Mouse (Mus musculus): Measurements from ENCODE around the gene Calm5. TPM values are rescaled to one million over a fixed set of nuclear protein-coding genes. Genes with fewer than 3 reads are reported as not detected.

Gene Calm5
- polyA plus RNA-seq, 1 experiment from 2014 or later: not detected

GRCm38 (mm10) chr13:3876448-3876847 is 22.5 kb downstream of the Calm5 start:
- Histone ChIP-seq H3K4me3 (no peak overlapping the region), H3K36me3 (peaks cover 16% of the 10 kb centered on the region), H3K4me1 (peaks cover 10% of the 10 kb centered on the region), H3K9me3 (replicated peaks) (no peaks in the 10 kb centered on the region), H3K27me3 (ENCODE audit: low read depth, poor library complexity, severe bottlenecking) (no peaks in the 10 kb centered on the region), H3K27ac (replicated peaks) (no peak overlapping the region)
- no peak for DNase-seq (ENCODE audit: low spot score)
- WGBS: 93% methylated on average over 6 of the region's 6 CpGs

GRCm38 (mm10) chr13:3877185-3877584 is 23.2 kb downstream of the Calm5 start:
- no peak overlapping the region for H3K4me3 ChIP-seq

GRCm38 (mm10) chr13:3877679-3878220 is 23.8 kb downstream of the Calm5 start:
- peaks cover 10% of the 10 kb centered on the region for H3K4me1 ChIP-seq
- peaks cover 28% of the 10 kb centered on the region for H3K36me3 ChIP-seq
- WGBS: 50% methylated on average over 4 of the region's 4 CpGs
- H3K27me3 ChIP-seq (ENCODE audit: low read depth, poor library complexity, severe bottlenecking): no peaks in the 10 kb centered on the region
- DNase-seq (ENCODE audit: low spot score): no peak
- no peaks in the 10 kb centered on the region for H3K9me3 ChIP-seq (replicated peaks)
- no peak overlapping the region for H3K4me3 ChIP-seq
- 0 out of 2 replicates have a peak overlapping the region, but pooled peaks have one; percentile 38 for H3K27ac ChIP-seq (replicated peaks)

More at GRCm38 (mm10) chr13:3877185-3877584, 23.2 kb downstream of the Calm5 start:
- Histone ChIP-seq H3K36me3 (peaks cover 23% of the 10 kb centered on the region), H3K27ac (replicated peaks) (peak overlapping the region; percentile 38; the same call in 1 of the 2 replicates), H3K4me1 (peaks cover 10% of the 10 kb centered on the region), H3K9me3 (replicated peaks) (no peaks in the 10 kb centered on the region), H3K27me3 (ENCODE audit: low read depth, poor library complexity, severe bottlenecking) (no peaks in the 10 kb centered on the region)
- no peak for DNase-seq (ENCODE audit: low spot score)
- WGBS: 85% methylated on average over 6 of the region's 6 CpGs

- 95% methylated on average over 7 of the region's 7 CpGs for WGBS
- Histone ChIP-seq H3K9me3 (replicated peaks) (no peaks in the 10 kb centered on the region), H3K27ac (replicated peaks) (no peak overlapping the region), H3K36me3 (peaks cover 68% of the 10 kb centered on the region), H3K4me1 (peaks cover 4% of the 10 kb centered on the region), H3K4me3 (no peak overlapping the region), H3K27me3 (ENCODE audit: low read depth, poor library complexity, severe bottlenecking) (no peaks in the 10 kb centered on the region)
- no peak for DNase-seq (ENCODE audit: low spot score)
Measured at GRCm38 (mm10) chr13:3886663-3887062, 32.7 kb downstream of the Calm5 start.

- H3K27me3 ChIP-seq (ENCODE audit: low read depth, poor library complexity, severe bottlenecking): no peaks in the 10 kb centered on the region
- 93% methylated on average over 3 of the region's 3 CpGs for WGBS
Measured at GRCm38 (mm10) chr13:3889111-3889510, 35.1 kb downstream of the Calm5 start.

GRCm38 (mm10) chr13:3890061-3890460 is 36.1 kb downstream of the Calm5 start:
- peaks cover 38% of the 10 kb centered on the region for H3K36me3 ChIP-seq
- no peak for DNase-seq (ENCODE audit: low spot score)
- H3K27me3 ChIP-seq (ENCODE audit: low read depth, poor library complexity, severe bottlenecking): no peaks in the 10 kb centered on the region
- no peak overlapping the region for H3K4me3 ChIP-seq
- 82% methylated on average over 8 of the region's 8 CpGs for WGBS
- H3K4me1 ChIP-seq: peaks cover 22% of the 10 kb centered on the region
- no peak overlapping the region for H3K27ac ChIP-seq (replicated peaks)
- H3K9me3 ChIP-seq (replicated peaks): no peaks in the 10 kb centered on the region

More at GRCm38 (mm10) chr13:3889111-3889510, 35.1 kb downstream of the Calm5 start:
- no peak overlapping the region for H3K27ac ChIP-seq (replicated peaks)
- H3K4me1 ChIP-seq: peaks cover 22% of the 10 kb centered on the region
- peaks cover 48% of the 10 kb centered on the region for H3K36me3 ChIP-seq
- DNase-seq (ENCODE audit: low spot score): no peak
- H3K9me3 ChIP-seq (replicated peaks): no peaks in the 10 kb centered on the region
- H3K4me3 ChIP-seq: no peak overlapping the region

GRCm38 (mm10) chr13:3891479-3892087 is 37.6 kb downstream of the Calm5 start:
- Histone ChIP-seq H3K36me3 (peaks cover 30% of the 10 kb centered on the region), H3K27me3 (ENCODE audit: low read depth, poor library complexity, severe bottlenecking) (no peaks in the 10 kb centered on the region), H3K27ac (replicated peaks) (no peak overlapping the region), H3K4me3 (peak overlapping the region; percentile 64), H3K4me1 (peaks cover 22% of the 10 kb centered on the region), H3K9me3 (replicated peaks) (no peaks in the 10 kb centered on the region)
- DNase-seq (ENCODE audit: low spot score): no peak
- 64% methylated on average over 8 of the region's 8 CpGs for WGBS

GRCm38 (mm10) chr13:3892601-3893000 is 38.6 kb downstream of the Calm5 start:
- 24% methylated on average over 7 of the region's 7 CpGs for WGBS
- Histone ChIP-seq H3K27ac (replicated peaks) (peak overlapping the region; percentile 84; the same call in 1 of the 2 replicates), H3K9me3 (replicated peaks) (no peaks in the 10 kb centered on the region)

GRCm38 (mm10) chr13:3893126-3893734 is 39.3 kb downstream of the Calm5 start:
- WGBS: under 1% methylated on average over 35 of the region's 35 CpGs
- H3K4me1 ChIP-seq: peaks cover 22% of the 10 kb centered on the region
- no peaks in the 10 kb centered on the region for H3K9me3 ChIP-seq (replicated peaks)
- DNase-seq (ENCODE audit: low spot score): peak; percentile 91
- peak overlapping the region; percentile 84 for H3K27ac ChIP-seq (replicated peaks)
- H3K4me3 ChIP-seq: peak overlapping the region; percentile 64
- peaks cover 16% of the 10 kb centered on the region for H3K36me3 ChIP-seq
- H3K27me3 ChIP-seq (ENCODE audit: low read depth, poor library complexity, severe bottlenecking): no peaks in the 10 kb centered on the region

More at GRCm38 (mm10) chr13:3892601-3893000, 38.6 kb downstream of the Calm5 start:
- Histone ChIP-seq H3K36me3 (peaks cover 20% of the 10 kb centered on the region), H3K27me3 (ENCODE audit: low read depth, poor library complexity, severe bottlenecking) (no peaks in the 10 kb centered on the region), H3K4me3 (peak overlapping the region; percentile 64), H3K4me1 (peaks cover 22% of the 10 kb centered on the region)
- no peak for DNase-seq (ENCODE audit: low spot score)

GRCm38 (mm10) chr13:3894549-3894948 is 40.6 kb downstream of the Calm5 start:
- DNase-seq (ENCODE audit: low spot score): no peak
- Histone ChIP-seq H3K9me3 (replicated peaks) (no peaks in the 10 kb centered on the region), H3K4me1 (peaks cover 22% of the 10 kb centered on the region), H3K27me3 (ENCODE audit: low read depth, poor library complexity, severe bottlenecking) (no peaks in the 10 kb centered on the region), H3K4me3 (no peak overlapping the region), H3K27ac (replicated peaks) (no peak overlapping the region), H3K36me3 (peaks cover 23% of the 10 kb centered on the region)
- 79% methylated on average over 8 of the region's 8 CpGs for whole genome bisulfite sequencing

- no peaks in the 10 kb centered on the region for H3K27me3 ChIP-seq (ENCODE audit: low read depth, poor library complexity, severe bottlenecking)
- H3K27ac ChIP-seq (replicated peaks): no peak overlapping the region
- no peak overlapping the region for H3K4me3 ChIP-seq
- no peak for DNase-seq (ENCODE audit: low spot score)
- no peaks in the 10 kb centered on the region for H3K9me3 ChIP-seq (replicated peaks)
- 89% methylated on average over 8 of the region's 8 CpGs for WGBS
- H3K36me3 ChIP-seq: peaks cover 27% of the 10 kb centered on the region
- H3K4me1 ChIP-seq: peaks cover 22% of the 10 kb centered on the region
Measured at GRCm38 (mm10) chr13:3895397-3895980, 41.5 kb downstream of the Calm5 start.

- DNase-seq (ENCODE audit: low spot score): no peak
- 93% methylated on average over 6 of the region's 6 CpGs for WGBS
- Histone ChIP-seq H3K4me3 (no peak overlapping the region), H3K27me3 (ENCODE audit: low read depth, poor library complexity, severe bottlenecking) (no peaks in the 10 kb centered on the region), H3K27ac (replicated peaks) (no peak overlapping the region), H3K4me1 (peaks cover 22% of the 10 kb centered on the region), H3K9me3 (replicated peaks) (no peaks in the 10 kb centered on the region), H3K36me3 (peaks cover 33% of the 10 kb centered on the region)
Measured at GRCm38 (mm10) chr13:3896032-3896431, 42.1 kb downstream of the Calm5 start.

GRCm38 (mm10) chr13:3896913-3897312 is 42.9 kb downstream of the Calm5 start:
- peak; percentile 65 for DNase-seq (ENCODE audit: low spot score)
- no peak overlapping the region for H3K4me3 ChIP-seq
- no peaks in the 10 kb centered on the region for H3K27me3 ChIP-seq (ENCODE audit: low read depth, poor library complexity, severe bottlenecking)
- H3K36me3 ChIP-seq: peaks cover 33% of the 10 kb centered on the region
- no peak overlapping the region for H3K27ac ChIP-seq (replicated peaks)
- peaks cover 16% of the 10 kb centered on the region for H3K4me1 ChIP-seq
- no peaks in the 10 kb centered on the region for H3K9me3 ChIP-seq (replicated peaks)
- WGBS: 49% methylated on average over 5 of the region's 5 CpGs

Data from midbrain, embryonic 10.5 days (tissue).